Mouse (Mus musculus) large intestine, adult 2 months (tissue): ENCODE measurements around the gene Tm9sf1. TPM values are rescaled to one million over a fixed set of nuclear protein-coding genes. Genes with fewer than 3 reads are reported as not detected.

Experiments
- DNase-seq: peaks from one replicate; pipeline ENCODE4 v3.0.0-alpha.2; 2012; ENCODE audit warnings: low read depth, low spot score
- WGBS: fragments of 180-500 bp; shearing (Covaris S2); methylation state at CpG from one replicate; pipeline ENCODE4 v1.1.7; 2018; 5-methylcytosine and 5-hydroxymethylcytosine counted together
- polyA plus RNA-seq: library from polyadenylated mRNA; depleted of rRNA; stranded (reverse); fragments of >200 nt; gene quantifications from 2 replicates; pipeline ENCODE4 v1.2.3, GENCODE M21; 2012

The Tm9sf1 gene
- polyA plus RNA-seq, 1 experiment: 96.9 TPM

- WGBS: 95% methylated on average over 9 of the region's 9 CpGs
- no peak for DNase-seq
Observed at GRCm38 (mm10) chr14:55637795-55638194, 5.8 kb downstream of the Tm9sf1 start, which contains the start of gene Gm49378. Gene Gm49378, minus strand, starts transcription at chr14:55637895.

- WGBS: under 1% methylated on average over 33 of the region's 33 CpGs
- no peak for DNase-seq
Observed at GRCm38 (mm10) chr14:55635523-55636007, 8.0 kb downstream of the Tm9sf1 start, which contains the start of gene Ipo4. Gene Ipo4, minus strand, starts transcription at chr14:55635957.

- 3% methylated on average over 23 of the region's 23 CpGs for WGBS
Observed at GRCm38 (mm10) chr14:55634874-55635522, 8.6 kb downstream of the Tm9sf1 start.

GRCm38 (mm10) chr14:55629312-55629711, 14.3 kb downstream of the Tm9sf1 start:
- no peak for DNase-seq
- 35% methylated on average over 5 of the region's 5 CpGs for WGBS

More at GRCm38 (mm10) chr14:55634874-55635522, 8.6 kb downstream of the Tm9sf1 start:
- DNase-seq: no peak

- no peak for DNase-seq
- WGBS: 78% methylated on average over 27 of the region's 27 CpGs
Observed at GRCm38 (mm10) chr14:55628077-55628827, 15.4 kb downstream of the Tm9sf1 start.

- 36% methylated on average over 22 of the region's 22 CpGs for WGBS
- DNase-seq: no peak
Observed at GRCm38 (mm10) chr14:55618486-55619195, 25.0 kb downstream of the Tm9sf1 start.

- peak; percentile 75 for DNase-seq
- 18% methylated on average over 21 of the region's 21 CpGs for WGBS
Observed at GRCm38 (mm10) chr14:55617822-55618221, 25.8 kb downstream of the Tm9sf1 start, which contains the start of gene Rec8. Gene Rec8, plus strand, starts transcription at chr14:55618037.

GRCm38 (mm10) chr14:55616844-55617243, 26.8 kb downstream of the Tm9sf1 start:
- no peak for DNase-seq
- WGBS: 82% methylated on average over 2 of the region's 2 CpGs

GRCm38 (mm10) chr14:55615876-55616275, 27.7 kb downstream of the Tm9sf1 start:
- WGBS: 50% methylated on average over 2 of the region's 2 CpGs
- no peak for DNase-seq

- DNase-seq: no peak
- WGBS: 73% methylated on average over 7 of the region's 7 CpGs
Observed at GRCm38 (mm10) chr14:55614565-55615178, 28.9 kb downstream of the Tm9sf1 start.

GRCm38 (mm10) chr14:55613346-55613745, 30.3 kb downstream of the Tm9sf1 start:
- DNase-seq: no peak
- 42% methylated on average over 6 of the region's 6 CpGs for WGBS

- WGBS: 96% methylated on average over 6 of the region's 6 CpGs
- no peak for DNase-seq
Observed at GRCm38 (mm10) chr14:55608339-55608738, 35.3 kb downstream of the Tm9sf1 start.

GRCm38 (mm10) chr14:55605743-55606459, 37.7 kb downstream of the Tm9sf1 start:
- no peak for DNase-seq
- WGBS: 86% methylated on average over 16 of the region's 16 CpGs

- 84% methylated on average over 11 of the region's 11 CpGs for WGBS
- no peak for DNase-seq
Observed at GRCm38 (mm10) chr14:55604823-55605222, 38.8 kb downstream of the Tm9sf1 start.

GRCm38 (mm10) chr14:55603633-55604576, 39.7 kb downstream of the Tm9sf1 start:
- WGBS: 9% methylated on average over 19 of the region's 19 CpGs
- peak; percentile 91 for DNase-seq

GRCm38 (mm10) chr14:55603271-55603632, 40.4 kb downstream of the Tm9sf1 start, which contains the start of gene Irf9:
Gene Irf9, plus strand, starts transcription at chr14:55603571.
- no peak for DNase-seq
- WGBS: 55% methylated on average over 7 of the region's 7 CpGs

GRCm38 (mm10) chr14:55598521-55599390, 44.9 kb downstream of the Tm9sf1 start:
- WGBS: 93% methylated on average over 21 of the region's 21 CpGs
- DNase-seq: no peak
